Mouse (Mus musculus): ENCODE data around the gene Gm960.

DNA sequence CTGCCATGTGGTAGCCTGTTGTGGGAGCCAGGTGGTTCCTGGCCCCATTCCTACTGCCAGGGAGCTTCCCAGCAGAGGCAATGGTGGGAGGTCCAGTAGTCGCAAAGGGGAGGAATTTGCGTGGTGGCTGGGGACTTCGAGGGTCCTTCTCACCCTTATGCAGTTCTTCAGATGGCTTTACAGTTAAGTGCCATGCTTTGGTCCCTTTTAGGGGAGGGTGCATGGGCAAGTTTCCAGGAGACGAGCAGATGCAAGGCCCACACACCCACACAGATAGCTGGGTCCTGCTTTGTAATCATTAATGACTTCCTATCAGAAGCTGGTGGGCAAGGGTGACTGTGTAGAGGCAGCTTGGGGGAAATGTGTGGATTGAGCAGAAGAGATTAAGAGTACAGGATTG is 81.9 kb downstream of the Gm960 start:
- TF ChIP-seq MYOD1 (IDR thresholded peaks at IDR 0.05; ENCODE audit: control insufficient read depth, insufficient read length, low read depth) (no peak), CTCF (IDR thresholded peaks at IDR 0.05; ENCODE audit: control insufficient read depth, insufficient read depth, insufficient read length) (no peak), FOSL1 (IDR thresholded peaks at IDR 0.05; ENCODE audit: insufficient read depth, low read length, poor library complexity, severe bottlenecking) (no peak), USF1 (IDR thresholded peaks at IDR 0.05; ENCODE audit: low read depth) (no peak), CEBPB (IDR thresholded peaks at IDR 0.05; ENCODE audit: low read depth) (no peak)
